Mouse (Mus musculus) CD4-positive naive resting alpha-beta T cell, adult 57 days (primary cell): ENCODE results near the gene Mogs. TPM values are rescaled to one million over a fixed set of nuclear protein-coding genes. Genes with fewer than 3 reads are reported as not detected.

Experiments used
- total RNA-seq: library from RNA; stranded (reverse); gene quantifications from one replicate; pipeline ENCODE4 v1.2.4, GENCODE M21; 2023

Gene Mogs
- 34.1 TPM for total RNA-seq

DNA sequence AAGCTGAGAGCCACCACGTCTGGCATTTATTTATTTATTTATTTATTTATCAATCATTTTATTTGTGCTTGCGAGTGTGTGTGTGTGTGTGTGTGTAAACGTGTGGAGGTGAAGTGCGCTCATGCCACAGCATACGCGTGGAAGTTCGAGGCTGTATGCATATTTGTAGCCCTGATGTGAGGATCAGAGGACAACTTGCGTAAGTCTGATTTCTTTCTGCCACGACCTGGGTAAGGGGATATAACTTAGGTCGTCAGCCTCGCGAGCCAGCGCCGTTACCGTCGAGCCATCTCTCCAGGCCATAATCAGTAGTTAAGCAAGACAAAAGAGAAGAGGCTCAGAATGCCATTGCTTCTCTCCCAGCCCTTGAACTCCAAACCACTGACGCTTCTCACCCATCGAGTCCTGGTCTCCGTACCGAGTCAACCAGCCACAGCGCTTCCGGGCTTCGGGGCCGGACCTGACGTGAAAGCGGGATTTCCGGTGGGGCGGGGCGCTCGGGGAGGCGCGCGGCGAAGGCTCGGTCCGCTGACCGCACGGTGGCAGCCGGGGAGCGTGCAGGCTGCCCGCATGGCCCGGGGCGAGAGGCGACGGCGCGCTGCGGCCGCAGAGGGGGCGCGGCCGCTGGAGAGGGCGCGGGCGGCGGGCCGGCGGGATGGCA is at the start of gene Mogs:
Gene Mogs, plus strand, starts transcription at position 486 of the 661 bp plus-strand sequence.

DNA sequence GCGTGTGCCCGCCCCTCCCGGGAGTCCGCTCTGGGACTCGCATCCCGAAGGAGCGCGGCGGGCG is 45.2 kb upstream of the Mogs start, which contains the start of gene Tlx2:
Gene Tlx2, minus strand, starts transcription at position 47 of the 64 bp plus-strand sequence.

DNA sequence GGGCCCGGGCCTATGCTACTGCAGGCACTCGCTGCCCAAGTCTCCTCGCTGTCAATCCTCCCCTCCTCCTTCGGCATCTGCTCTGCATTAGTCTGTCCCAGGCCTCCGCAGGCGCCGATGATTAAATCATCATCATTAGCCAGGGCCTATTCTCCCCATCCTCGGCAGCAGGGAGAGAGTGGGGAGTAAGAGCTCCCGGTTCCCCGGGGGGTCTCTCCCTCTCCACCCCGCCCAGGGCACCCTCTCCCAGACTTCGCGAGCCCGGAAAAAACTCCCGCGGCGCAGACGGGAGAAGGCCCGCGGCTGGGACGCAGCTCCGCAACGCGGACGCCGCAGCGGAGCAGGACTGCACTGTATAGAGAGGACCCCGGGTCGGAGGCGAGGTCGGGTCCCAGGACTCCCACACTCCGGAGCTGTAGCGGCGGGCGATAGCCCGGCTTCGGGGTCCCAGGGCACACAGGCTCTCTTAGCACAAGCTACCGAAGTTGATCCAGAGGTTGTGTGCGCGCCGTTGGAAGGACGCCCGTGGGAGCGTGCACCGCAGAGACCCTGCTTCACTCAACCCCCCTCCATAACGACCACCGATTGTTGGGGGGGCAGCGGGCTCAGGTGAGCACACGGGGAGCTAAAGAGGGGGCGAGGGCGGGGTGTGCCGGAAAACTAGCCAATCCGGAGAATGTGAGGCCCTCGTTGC is 37.5 kb upstream of the Mogs start, which contains the start of gene Pcgf1:
Gene Pcgf1, plus strand, starts transcription at position 240 of the 694 bp plus-strand sequence.

DNA sequence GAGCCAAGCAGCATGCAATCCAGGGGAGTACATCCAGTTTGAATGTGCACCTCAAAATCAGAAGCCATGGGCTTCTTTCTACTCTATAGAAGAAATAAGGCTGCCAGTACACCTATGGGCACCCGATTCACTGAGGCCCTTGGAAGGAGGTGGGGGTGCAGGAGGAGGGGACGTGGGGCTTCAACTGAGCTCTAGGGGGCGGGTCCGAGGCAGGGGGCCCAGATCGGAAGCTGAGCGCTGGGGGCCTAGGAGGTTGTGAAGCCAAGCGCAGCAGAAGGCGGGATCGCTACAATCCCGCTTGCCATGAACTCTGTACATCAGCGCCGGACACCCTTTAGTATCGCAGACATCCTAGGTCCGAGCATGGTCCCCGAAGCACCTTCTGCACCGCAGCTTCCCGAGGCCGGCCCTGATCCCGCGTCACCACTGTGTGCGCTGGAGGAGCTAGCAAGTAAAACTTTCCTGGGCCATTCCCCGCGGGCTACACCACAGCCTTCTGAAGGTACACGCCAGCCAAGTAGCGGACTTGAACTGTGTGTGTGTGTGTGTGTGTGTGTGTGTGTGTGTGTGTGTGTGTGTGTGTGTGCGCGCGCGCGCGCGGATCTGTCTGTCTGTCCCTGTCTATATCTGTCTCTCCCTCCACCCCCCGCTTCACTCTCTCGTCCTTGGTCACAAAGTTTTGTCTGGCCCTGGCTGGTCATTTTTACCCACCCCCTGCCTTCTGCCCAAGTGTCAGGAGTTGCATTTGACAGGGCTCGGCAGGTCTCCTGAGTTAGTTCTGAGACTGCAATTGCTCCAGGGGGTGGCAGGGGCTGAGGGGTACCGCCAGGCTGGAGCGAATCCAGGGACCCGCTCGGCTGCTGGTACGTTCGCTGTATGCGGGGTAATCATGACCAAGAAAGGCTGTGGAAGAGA is 28.9 kb upstream of the Mogs start, which contains the start of gene Lbx2:
Gene Lbx2, plus strand, starts transcription at position 247 of the 915 bp plus-strand sequence.

DNA sequence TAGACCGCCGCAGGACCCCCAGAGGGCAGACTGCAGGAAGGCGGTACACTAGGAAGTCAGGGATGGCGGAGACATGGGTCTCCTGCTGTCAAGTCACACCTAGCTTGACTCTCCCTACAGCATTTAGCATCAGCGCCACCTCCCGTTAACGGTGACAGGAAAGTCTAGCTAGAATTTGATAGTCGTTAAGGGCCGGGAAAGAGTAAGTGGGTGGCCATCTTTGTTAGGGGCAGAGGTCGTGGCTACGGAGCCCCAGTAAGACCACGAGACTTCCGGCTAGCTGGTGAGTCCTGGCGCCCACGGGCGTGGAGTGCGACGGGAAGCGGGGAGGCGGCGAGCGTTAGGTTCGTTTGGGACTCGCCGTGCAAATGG is 14.0 kb upstream of the Mogs start, which contains the start of the genes Ccdc142 and Gm42688:
Gene Ccdc142, plus strand, starts transcription at position 286 of the 372 bp plus-strand sequence.
Gene Gm42688, plus strand, starts transcription at position 302 of the 372 bp plus-strand sequence.

DNA sequence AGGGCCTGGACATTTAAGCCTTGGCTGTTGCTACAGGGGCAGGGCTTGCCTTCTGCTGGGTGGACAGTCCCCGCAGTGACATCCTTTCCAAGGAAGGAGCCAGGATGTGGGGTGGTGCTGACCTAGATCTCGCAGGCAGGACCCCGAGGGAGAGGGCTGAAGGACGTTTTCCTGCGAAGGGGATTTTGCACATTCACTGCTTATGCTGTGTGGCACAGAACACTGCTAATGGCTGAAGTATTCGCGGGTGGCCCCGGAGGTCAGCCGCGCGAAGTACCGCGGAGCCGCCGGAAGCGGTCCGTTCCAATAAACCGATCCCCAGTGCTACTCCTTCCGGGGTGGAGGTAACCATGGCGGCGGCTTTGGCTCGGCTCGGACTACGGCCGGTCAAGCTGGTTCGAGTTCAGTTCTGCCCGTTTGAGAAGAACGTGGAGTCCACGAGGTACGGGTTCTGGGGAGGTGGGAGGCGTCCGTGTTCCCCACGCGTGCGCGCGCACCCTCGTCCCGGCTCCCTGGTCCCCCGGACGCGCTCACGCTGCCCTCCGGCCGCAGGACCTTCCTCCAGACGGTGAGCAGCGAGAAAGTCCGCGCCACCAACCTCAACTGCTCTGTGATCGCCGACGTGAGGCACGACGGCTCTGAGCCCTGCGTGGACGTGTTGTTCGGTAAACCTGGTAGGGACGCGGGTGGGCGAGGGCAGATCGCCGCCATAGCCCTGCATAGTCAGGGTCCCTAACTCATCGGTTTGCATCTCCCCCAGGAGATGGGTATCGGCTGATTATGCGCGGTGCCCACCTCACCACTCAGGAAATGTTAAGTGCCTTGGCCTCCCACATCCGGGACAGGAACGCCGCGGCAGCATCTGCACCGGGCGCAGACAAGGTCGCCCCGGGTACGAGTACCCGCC is 6.3 kb upstream of the Mogs start, which contains the start of gene Mrpl53:
Gene Mrpl53, plus strand, starts transcription at position 279 of the 907 bp plus-strand sequence.

DNA sequence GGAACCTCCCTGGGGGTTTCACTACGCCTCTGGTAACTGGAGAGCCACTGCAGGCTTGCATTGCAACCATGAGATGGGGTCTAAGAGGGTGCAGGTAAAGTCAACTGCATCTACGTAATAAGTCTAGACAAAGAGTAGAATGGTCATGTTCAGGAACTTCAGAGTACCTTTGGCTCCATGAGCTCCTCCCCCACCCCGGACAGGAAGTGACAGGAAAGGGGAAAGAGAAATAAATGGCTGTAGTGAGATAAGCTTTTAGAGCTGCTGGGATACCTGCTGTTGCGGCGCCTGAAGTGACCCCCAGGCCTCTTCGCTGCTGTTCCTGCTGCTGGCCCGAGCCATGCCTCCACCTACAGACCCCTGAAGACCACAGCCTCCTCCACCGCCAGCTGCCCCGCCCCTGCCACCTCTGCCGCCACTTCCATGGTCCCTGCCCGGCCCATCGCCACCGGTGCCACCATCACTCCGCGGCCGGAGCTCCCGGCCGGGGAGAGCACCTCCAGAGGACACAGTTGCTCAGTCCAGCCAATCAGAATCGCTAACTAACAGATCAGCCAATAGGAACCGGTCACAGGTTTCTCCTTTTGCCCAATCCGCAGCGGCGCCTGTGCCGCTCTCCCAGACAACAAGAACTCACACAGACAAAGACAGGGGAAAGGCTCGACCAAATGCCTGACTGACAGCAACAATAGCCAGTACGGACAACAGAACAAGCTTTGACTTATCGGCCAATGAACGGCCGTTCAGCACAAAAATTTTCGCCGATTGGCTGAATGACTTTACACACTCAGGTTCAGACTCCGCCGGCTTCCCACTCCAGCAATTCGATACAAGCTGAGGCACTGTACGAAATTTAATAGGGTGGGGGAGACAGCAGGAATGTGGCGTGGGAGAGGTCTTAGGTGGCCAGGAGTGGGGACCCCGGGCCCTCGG is 5.9 kb downstream of the Mogs start, which contains the start of gene Wbp1:
Gene Wbp1, minus strand, starts transcription at position 630 of the 933 bp plus-strand sequence.

DNA sequence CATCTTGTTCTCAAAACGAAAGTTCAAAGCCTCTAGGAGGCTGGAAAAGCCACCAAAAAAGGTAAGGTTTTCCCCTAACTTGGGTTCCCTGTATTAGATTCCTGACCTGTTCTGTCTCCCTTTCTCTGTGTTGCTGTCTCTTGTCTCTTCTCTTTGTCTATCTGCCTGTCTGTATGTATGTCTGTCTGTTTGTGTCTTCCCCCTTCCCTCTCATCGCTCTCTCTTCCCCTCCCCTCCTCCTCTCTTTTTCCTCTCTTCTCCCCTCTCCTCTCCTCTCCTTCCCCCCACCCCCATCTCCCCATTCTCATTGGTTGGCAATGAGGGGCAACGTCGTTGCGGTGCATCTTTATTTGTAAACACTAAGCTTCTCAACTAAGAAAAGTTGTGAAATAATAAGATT is 10.0 kb downstream of the Mogs start, which contains the start of gene Ino80b:
Gene Ino80b, minus strand, starts transcription at position 101 of the 400 bp plus-strand sequence.

DNA sequence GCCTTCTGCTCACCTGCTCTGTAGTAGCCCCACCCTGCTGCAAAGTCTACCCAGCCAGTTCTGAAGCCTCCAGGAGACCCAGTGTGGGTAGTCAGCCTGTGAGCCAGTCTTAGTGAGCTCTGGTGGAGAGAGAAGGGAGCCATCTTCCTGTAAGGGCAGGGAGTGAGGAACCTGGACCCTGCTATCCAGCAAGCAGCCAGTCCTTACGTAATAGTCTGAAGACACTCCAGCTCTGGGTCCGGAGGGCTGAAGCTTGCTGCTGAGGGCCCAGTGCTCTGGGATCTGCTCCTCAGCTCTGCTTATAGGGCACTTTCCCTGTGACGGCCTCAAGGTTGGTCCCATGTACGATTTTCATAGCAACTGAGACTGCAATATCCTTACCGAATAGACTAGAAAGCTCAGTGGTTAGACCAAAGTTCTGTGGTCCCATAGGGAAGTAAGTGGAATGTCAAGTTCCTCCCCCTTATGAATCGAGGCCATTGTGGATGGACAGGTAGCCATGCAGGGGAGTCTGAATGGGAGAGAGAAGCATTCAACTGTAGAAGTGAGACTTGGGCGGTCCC is 19.7 kb downstream of the Mogs start, which contains the start of gene Rtkn:
Gene Rtkn, plus strand, starts transcription at position 513 of the 563 bp plus-strand sequence.

DNA sequence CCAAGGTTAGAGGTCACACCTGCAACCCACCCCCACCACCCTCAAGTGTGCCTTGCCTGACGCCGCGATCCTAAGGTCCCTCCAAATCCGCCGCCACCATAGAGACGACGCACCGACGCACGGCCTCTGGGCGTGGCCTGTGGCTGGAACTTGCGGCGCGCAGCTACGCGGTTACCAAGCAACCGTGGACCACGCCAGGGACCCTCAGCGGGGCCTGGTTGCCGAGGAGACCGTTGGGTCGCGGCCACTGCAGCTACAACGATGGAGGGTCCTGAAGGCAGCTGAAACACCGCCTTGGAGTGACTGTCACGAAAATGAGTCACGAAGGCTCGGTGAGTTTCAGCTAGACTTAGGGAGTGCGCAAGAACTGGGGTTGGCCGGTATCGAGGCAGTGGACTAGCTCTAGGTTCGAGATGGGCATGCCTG is 41.0 kb downstream of the Mogs start, which contains the start of the genes Wdr54 and 1700003E16Rik:
Gene Wdr54, minus strand, starts transcription at position 139 of the 426 bp plus-strand sequence.
Gene 1700003E16Rik, plus strand, starts transcription at position 146 of the 426 bp plus-strand sequence.

DNA sequence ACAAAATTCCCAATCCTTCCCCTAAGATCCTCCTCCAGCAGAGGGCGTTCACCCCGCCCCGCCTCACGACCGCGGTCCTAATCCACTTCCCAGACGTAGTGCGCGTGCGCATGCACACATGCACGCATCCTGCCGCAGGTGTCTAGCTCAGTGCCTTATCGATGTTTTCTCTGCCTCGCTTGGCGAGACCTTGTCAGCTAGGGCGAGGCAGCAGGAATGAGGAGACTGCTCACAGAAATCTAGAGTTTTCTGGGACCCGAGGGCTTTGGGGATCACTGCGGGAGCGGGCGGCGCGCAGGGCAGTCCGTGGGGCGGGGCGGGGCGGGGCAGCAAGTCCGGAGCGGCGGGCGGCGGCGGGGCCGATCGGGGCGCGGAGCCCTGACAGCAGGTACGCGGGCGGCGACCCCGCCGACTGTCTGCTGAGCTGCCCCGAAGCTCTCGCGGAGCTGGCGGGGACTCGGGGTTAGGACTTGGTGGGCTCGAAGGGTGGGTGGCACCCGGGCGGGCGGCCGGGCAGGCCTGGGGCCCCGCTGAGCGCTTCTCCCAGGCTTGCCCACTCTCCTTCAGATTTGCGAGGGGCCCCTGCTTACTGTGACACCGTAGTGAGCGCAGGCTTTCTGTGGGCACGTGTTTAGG is 50.4 kb downstream of the Mogs start, which contains the start of gene Dctn1:
Gene Dctn1, plus strand, starts transcription at position 314 of the 636 bp plus-strand sequence.

Other genes starting within 250 kb of the Mogs start
- 21.0 TPM for gene Sema4f, start 175.7 kb upstream of the Mogs start, total RNA-seq
- not detected for gene M1ap, start 168.6 kb upstream of the Mogs start, total RNA-seq
- 15.5 TPM for gene Dok1, start 82.0 kb upstream of the Mogs start, total RNA-seq
- 1.2 TPM for gene Loxl3, start 81.3 kb upstream of the Mogs start, total RNA-seq
- 383 TPM for gene Aup1, start 61.0 kb upstream of the Mogs start, total RNA-seq
- 34.5 TPM for gene Htra2, start 60.2 kb upstream of the Mogs start, total RNA-seq
- gene Dqx1, start 57.7 kb upstream of the Mogs start, total RNA-seq, result 15.3 TPM
- not detected for gene Tlx2, start 45.2 kb upstream of the Mogs start, total RNA-seq
- gene Pcgf1, start 37.6 kb upstream of the Mogs start, total RNA-seq, result 28.6 TPM
- gene Lbx2, start 29.1 kb upstream of the Mogs start, total RNA-seq, result not detected
- 12.8 TPM for gene Ccdc142, start 13.9 kb upstream of the Mogs start, total RNA-seq
- 8.3 TPM for gene Gm42688, start 13.9 kb upstream of the Mogs start, total RNA-seq
- gene Mrpl53, start 6.5 kb upstream of the Mogs start, total RNA-seq, result 28.2 TPM
- 41.6 TPM for gene Wbp1, start 6.1 kb downstream of the Mogs start, total RNA-seq
- gene Ino80b, start 9.9 kb downstream of the Mogs start, total RNA-seq, result 28.5 TPM
- not detected for gene Rtkn, start 20.0 kb downstream of the Mogs start, total RNA-seq
- gene Wdr54, start 40.9 kb downstream of the Mogs start, total RNA-seq, result 0.53 TPM
- gene 1700003E16Rik, start 40.9 kb downstream of the Mogs start, total RNA-seq, result not detected
- 127 TPM for gene Dctn1, start 50.4 kb downstream of the Mogs start, total RNA-seq
- not detected for gene Slc4a5, start 104.3 kb downstream of the Mogs start, total RNA-seq
- gene Mthfd2, start 210.4 kb downstream of the Mogs start, total RNA-seq, result 48.9 TPM
- 97.1 TPM for gene Mob1a, start 210.5 kb downstream of the Mogs start, total RNA-seq
- gene Bola3, start 233.7 kb downstream of the Mogs start, total RNA-seq, result 28.4 TPM